Mouse (Mus musculus) brain, embryonic 14.5 days (tissue): ENCODE data around the gene Rab42.

Source experiments
- CTCF ChIP-seq: fragments of 200-500 bp; IDR thresholded peaks from 2 replicates; pipeline ENCODE4 v1.5.1; 2012; ENCODE audit warnings: inconsistent platforms, mild to moderate bottlenecking, moderate library complexity, borderline replicate concordance; ENCODE audit not compliant: insufficient read depth, insufficient read length; ENCODE audit errors: extremely low read depth
- POLR2A ChIP-seq: fragments of 200-500 bp; IDR thresholded peaks from 2 replicates; pipeline ENCODE4 v1.6.1; 2012; ENCODE audit warnings: mild to moderate bottlenecking, inconsistent platforms, borderline replicate concordance; ENCODE audit not compliant: poor library complexity, insufficient read depth, insufficient read length, severe bottlenecking; ENCODE audit errors: extremely low read depth

GRCm38 (mm10) chr4:132341451-132341850 is 38.3 kb upstream of the Rab42 start:
- TF ChIP-seq POLR2A (no peak), CTCF (no peak)
